Mouse (Mus musculus): ENCODE measurements around the gene Lrfn2. TPM values are rescaled to one million over a fixed set of nuclear protein-coding genes. Genes with fewer than 3 reads are reported as not detected.

Lrfn2 gene
- total and polyA plus RNA-seq, 3 experiments, result not detected

DNA sequence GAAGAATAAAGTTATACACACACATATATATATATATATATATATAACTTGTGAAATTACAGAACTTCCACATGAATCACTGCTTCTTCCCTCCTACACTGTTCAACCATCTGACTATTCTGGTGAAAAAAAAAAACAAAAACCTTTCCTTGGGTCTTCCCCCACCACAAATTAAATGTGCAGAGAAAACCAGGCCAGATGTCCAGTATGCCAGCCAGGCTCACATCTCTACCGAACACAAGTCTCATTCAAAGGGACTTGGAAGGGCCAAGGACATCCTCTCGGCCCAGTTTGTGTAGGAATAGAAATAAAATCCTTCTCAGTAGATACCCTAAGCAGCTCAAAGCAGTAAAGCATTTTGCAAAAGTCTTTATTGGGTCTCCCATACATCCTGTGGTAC is 179.7 kb downstream of the Lrfn2 start:
- H3K27ac ChIP-seq (ENCODE audit: control insufficient read depth, low read depth, low read length), result no peak overlapping the region
- H3K9ac ChIP-seq (ENCODE audit: control insufficient read depth, low read depth, low read length, poor library complexity, severe bottlenecking), result no peak overlapping the region
- no peaks in the 10 kb centered on the region for H3K9me3 ChIP-seq (replicated peaks; ENCODE audit: insufficient read depth, low read length)
- no peak for TF ChIP-seq EP300 (IDR thresholded peaks at IDR 0.05; ENCODE audit: low read depth in 1 of 2, low read length in 2 of 2)
- TF ChIP-seq ETS1 (IDR thresholded peaks at IDR 0.05; ENCODE audit: low read depth, low read length), result no peak
- TF ChIP-seq TBP (IDR thresholded peaks at IDR 0.05; ENCODE audit: low read depth, low read length), result no peak
- TF ChIP-seq BHLHE40 (IDR thresholded peaks at IDR 0.05; ENCODE audit: borderline replicate concordance, low read depth, low read length), result no peak
- no peak for TF ChIP-seq MAX (IDR thresholded peaks at IDR 0.05; ENCODE audit: low read length)
- TF ChIP-seq ELF1 (IDR thresholded peaks at IDR 0.05; ENCODE audit: low read depth, low read length), result no peak
- TF ChIP-seq POLR2AphosphoS5 (IDR thresholded peaks at IDR 0.05; ENCODE audit: borderline replicate concordance, low read depth, low read length), result no peak
- no peak for TF ChIP-seq MAFK (IDR thresholded peaks at IDR 0.05; ENCODE audit: borderline replicate concordance, low read depth, low read length)
- TF ChIP-seq NRF1 (IDR thresholded peaks at IDR 0.05; ENCODE audit: insufficient read depth, low read depth, low read length, poor library complexity, severe bottlenecking), result no peak
- TF ChIP-seq CHD2 (IDR thresholded peaks at IDR 0.05; ENCODE audit: low read length), result no peak
- no peak for TF ChIP-seq SMC3 (IDR thresholded peaks at IDR 0.05; ENCODE audit: low read depth, low read length)
- TF ChIP-seq UBTF (IDR thresholded peaks at IDR 0.05; ENCODE audit: borderline replicate concordance, insufficient read depth, low read depth, low read length), result no peak
- TF ChIP-seq CTCF (IDR thresholded peaks at IDR 0.05 in 2 of 3, conservative IDR thresholded peaks at IDR 0.05 in 1 of 3; ENCODE audit: control insufficient read depth in 1 of 3, insufficient read depth in 1 of 3, low read depth in 2 of 3, low read length in 3 of 3, poor library complexity in 1 of 3, severe bottlenecking in 1 of 3), result no peak
- TF ChIP-seq HCFC1 (IDR thresholded peaks at IDR 0.05; ENCODE audit: low read depth, low read length), result no peak
- TF ChIP-seq ZMIZ1 (IDR thresholded peaks at IDR 0.05; ENCODE audit: low read depth, low read length), result no peak
- no peak for TF ChIP-seq JUND (IDR thresholded peaks at IDR 0.05; ENCODE audit: low read depth, low read length)
- TF ChIP-seq TAL1 (IDR thresholded peaks at IDR 0.05; ENCODE audit: low read length), result no peak
- TF ChIP-seq RCOR1 (IDR thresholded peaks at IDR 0.05; ENCODE audit: low read depth, low read length), result no peak
- no peak for TF ChIP-seq MXI1 (IDR thresholded peaks at IDR 0.05; ENCODE audit: low read depth, low read length)
- TF ChIP-seq KAT2A (conservative IDR thresholded peaks at IDR 0.05; ENCODE audit: low read depth, low read length), result no peak
- DNase-seq (ENCODE audit: low read depth, low spot score), result no peak
- no peak overlapping the region for H3K4me3 ChIP-seq (ENCODE audit: control insufficient read depth in 1 of 2, insufficient read depth in 1 of 2, low read depth in 2 of 2, low read length in 2 of 2)
- no peaks in the 10 kb centered on the region for H3K36me3 ChIP-seq (ENCODE audit: control insufficient read depth in 1 of 2, insufficient read depth in 2 of 2, low read length in 2 of 2)
- no peaks in the 10 kb centered on the region for H3K4me1 ChIP-seq (ENCODE audit: control insufficient read depth in 1 of 2, insufficient read depth in 2 of 2, low read length in 2 of 2)
- H3K79me2 ChIP-seq (ENCODE audit: control insufficient read depth, insufficient read depth, low read length, poor library complexity), result no peaks in the 10 kb centered on the region
- H3K27me3 ChIP-seq (ENCODE audit: control insufficient read depth in 1 of 2, insufficient read depth in 2 of 2, low read length in 2 of 2), result no peaks in the 10 kb centered on the region

DNA sequence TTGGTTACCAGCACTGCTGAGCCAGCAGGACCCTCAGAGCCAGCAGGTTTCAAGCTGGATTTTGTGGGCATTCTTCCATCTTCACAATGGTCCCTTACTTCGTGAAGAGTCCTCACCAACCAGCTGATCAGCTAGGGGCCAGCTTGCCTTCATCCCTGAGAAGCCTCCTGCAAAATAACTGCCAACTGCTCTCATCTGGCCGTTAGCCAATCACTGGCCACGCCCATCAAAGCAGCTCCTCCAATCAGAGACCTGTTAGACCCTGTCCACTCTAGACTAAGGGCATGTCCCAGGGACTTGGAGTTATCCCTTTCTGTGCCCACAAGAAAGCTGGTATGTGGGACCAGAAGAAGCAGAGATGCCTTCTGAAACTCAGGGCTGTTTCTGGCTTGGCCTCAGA is 181.2 kb downstream of the Lrfn2 start:
- H3K4me1 ChIP-seq (ENCODE audit: control insufficient read depth in 1 of 2, insufficient read depth in 2 of 2, low read length in 2 of 2), result no peaks in the 10 kb centered on the region
- TF ChIP-seq TBP (IDR thresholded peaks at IDR 0.05; ENCODE audit: low read depth, low read length), result no peak
- TF ChIP-seq ELF1 (IDR thresholded peaks at IDR 0.05; ENCODE audit: low read depth, low read length), result no peak
- TF ChIP-seq NELFE (IDR thresholded peaks at IDR 0.05; ENCODE audit: low read depth, low read length), result no peak
- no peak for TF ChIP-seq E2F4 (IDR thresholded peaks at IDR 0.05; ENCODE audit: borderline replicate concordance, low read depth, low read length)
- TF ChIP-seq CTCF (IDR thresholded peaks at IDR 0.05 in 2 of 3, conservative IDR thresholded peaks at IDR 0.05 in 1 of 3; ENCODE audit: control insufficient read depth in 1 of 3, insufficient read depth in 1 of 3, low read depth in 2 of 3, low read length in 3 of 3, poor library complexity in 1 of 3, severe bottlenecking in 1 of 3), result no peak
- no peak for TF ChIP-seq MXI1 (IDR thresholded peaks at IDR 0.05; ENCODE audit: low read depth, low read length)
- TF ChIP-seq CHD2 (IDR thresholded peaks at IDR 0.05; ENCODE audit: low read length), result no peak
- no peak for TF ChIP-seq POLR2AphosphoS5 (IDR thresholded peaks at IDR 0.05; ENCODE audit: borderline replicate concordance, low read depth, low read length)
- TF ChIP-seq MAX (IDR thresholded peaks at IDR 0.05; ENCODE audit: low read length), result no peak
- no peak for TF ChIP-seq USF2 (IDR thresholded peaks at IDR 0.05; ENCODE audit: borderline replicate concordance in 1 of 2, insufficient read depth in 1 of 2, low read depth in 1 of 2, low read length in 2 of 2)
- TF ChIP-seq CHD1 (IDR thresholded peaks at IDR 0.05; ENCODE audit: low read depth, low read length), result no peak
- no peak for TF ChIP-seq SIN3A (IDR thresholded peaks at IDR 0.05; ENCODE audit: low read length)
- TF ChIP-seq EP300 (IDR thresholded peaks at IDR 0.05; ENCODE audit: low read depth in 1 of 2, low read length in 2 of 2), result no peak
- no peak for TF ChIP-seq GATA1 (IDR thresholded peaks at IDR 0.05; ENCODE audit: low read depth, low read length)
- no peak for TF ChIP-seq POLR2AphosphoS2 (IDR thresholded peaks at IDR 0.05; ENCODE audit: low read length)
- TF ChIP-seq RCOR1 (IDR thresholded peaks at IDR 0.05; ENCODE audit: low read depth, low read length), result no peak
- no peak for TF ChIP-seq UBTF (IDR thresholded peaks at IDR 0.05; ENCODE audit: borderline replicate concordance, insufficient read depth, low read depth, low read length)
- DNase-seq (ENCODE audit: low read depth, low spot score), result no peak
- H3K27me3 ChIP-seq (ENCODE audit: control insufficient read depth in 1 of 2, insufficient read depth in 2 of 2, low read length in 2 of 2), result no peaks in the 10 kb centered on the region
- no peaks in the 10 kb centered on the region for H3K9me3 ChIP-seq (replicated peaks; ENCODE audit: insufficient read depth, low read length)
- H3K27ac ChIP-seq (ENCODE audit: control insufficient read depth, low read depth, low read length), result no peak overlapping the region
- no peaks in the 10 kb centered on the region for H3K79me2 ChIP-seq (ENCODE audit: control insufficient read depth, insufficient read depth, low read length, poor library complexity)
- H3K36me3 ChIP-seq (ENCODE audit: control insufficient read depth in 1 of 2, insufficient read depth in 2 of 2, low read length in 2 of 2), result no peaks in the 10 kb centered on the region
- no peak overlapping the region for H3K9ac ChIP-seq (ENCODE audit: control insufficient read depth, low read depth, low read length, poor library complexity, severe bottlenecking)
- H3K4me3 ChIP-seq (ENCODE audit: control insufficient read depth in 1 of 2, insufficient read depth in 1 of 2, low read depth in 2 of 2, low read length in 2 of 2), result no peak overlapping the region
